Mouse (Mus musculus) lung, postnatal 4 days (tissue): ENCODE measurements around the gene Pde3a.

Experiments
- DNase-seq, 2 experiments: peaks; one replicate each; pipeline ENCODE4 v3.0.0; 2021

Pde3a gene

GRCm38 (mm10) chr6:141501171-141501570 lies 252.1 kb downstream of the Pde3a start:
- no peak for DNase-seq

DNA sequence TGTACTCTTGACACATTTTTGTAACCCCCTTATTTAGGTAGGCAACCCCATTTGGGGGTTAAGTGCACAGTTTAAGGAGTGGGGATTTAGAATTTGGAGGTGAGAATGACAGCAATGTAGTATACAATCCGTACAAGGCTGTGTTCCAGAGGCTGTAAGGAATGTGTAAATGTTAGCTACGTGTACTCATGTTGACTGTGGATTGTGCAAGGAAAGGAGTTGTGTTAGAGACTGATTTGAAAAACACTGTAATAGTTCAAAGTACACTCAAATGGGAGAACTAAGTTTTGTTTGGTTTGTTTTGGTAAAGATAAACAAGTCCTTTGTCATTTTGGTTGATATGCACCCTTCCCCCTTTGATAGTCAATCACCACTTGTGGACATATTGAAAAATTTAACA lies 273.5 kb downstream of the Pde3a start:
- DNase-seq, result no peak

- DNase-seq, result no peak
These were observed 274.9 kb downstream of the Pde3a start, which contains the start of gene Slco1c1 for GRCm38 (mm10) chr6:141523747-141524640. Gene Slco1c1 (plus strand): TSS chr6:141524368.

- no peak for DNase-seq
These were observed 276.7 kb downstream of the Pde3a start for GRCm38 (mm10) chr6:141525787-141526186.

DNA sequence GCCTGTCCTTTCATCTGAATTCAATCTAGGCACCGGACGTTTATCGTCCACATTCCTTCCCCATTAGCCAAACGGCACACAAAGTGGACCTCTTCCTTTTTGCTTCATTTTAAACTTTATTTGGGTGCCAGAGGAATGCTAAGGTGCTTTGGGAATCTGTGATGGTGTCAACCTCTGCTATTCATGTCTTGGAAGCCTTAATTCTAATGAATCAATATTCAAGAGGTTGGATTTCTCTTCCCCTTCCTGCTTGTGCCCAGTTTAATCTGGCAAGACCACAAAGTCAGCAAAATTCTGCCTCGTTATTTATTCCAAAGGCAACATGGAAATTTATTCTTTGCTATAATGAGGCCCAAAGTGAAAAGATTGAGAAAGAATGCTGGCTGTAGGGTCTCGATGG lies 281.8 kb downstream of the Pde3a start:
- DNase-seq, result no peak

GRCm38 (mm10) chr6:141537298-141537697 lies 288.2 kb downstream of the Pde3a start:
- no peak for DNase-seq

- DNase-seq, result no peak
These were observed 292.1 kb downstream of the Pde3a start for GRCm38 (mm10) chr6:141541136-141541535.

GRCm38 (mm10) chr6:141543344-141543743 lies 294.3 kb downstream of the Pde3a start:
- no peak for DNase-seq
